Mouse (Mus musculus): Measurements from ENCODE around the gene Asap2.

The Asap2 gene

GRCm38 (mm10) chr12:21316869-21317265, 326.6 kb downstream of the Asap2 start:
- peak; percentile 46 for DNase-seq (ENCODE audit: low read depth)

GRCm38 (mm10) chr12:21318143-21318895, 328.1 kb downstream of the Asap2 start:
- DNase-seq (ENCODE audit: low read depth), result peak; percentile 23
